Mouse (Mus musculus) CH12.LX (cell line): ENCODE measurements around the gene D1Ertd622e. TPM values are rescaled to one million over a fixed set of nuclear protein-coding genes. Genes with fewer than 3 reads are reported as not detected.

Source experiments
- DNase-seq: peaks from one replicate; pipeline ENCODE4 v3.0.0-alpha.2; 2013; ENCODE audit errors: extremely low read depth
- H3K27ac ChIP-seq: 2 replicates; pipeline ENCODE4 v1.5.1; 2012; ENCODE audit warnings: low read depth, mild to moderate bottlenecking, control low read depth, moderate library complexity; ENCODE audit not compliant: insufficient read depth
- H3K27me3 ChIP-seq: replicated peaks from 2 replicates; pipeline ENCODE3; 2012; ENCODE audit warnings: inconsistent platforms
- H3K36me3 ChIP-seq, 2 experiments: replicated peaks in 1 of 2; 2 replicates each; pipeline versions ENCODE3 to v1.6.1; 2012; ENCODE audit warnings: inconsistent platforms in 1 of 2, low read length in 1 of 2, mild to moderate bottlenecking in 1 of 2, mixed read lengths in 1 of 2, moderate library complexity in 1 of 2; ENCODE audit not compliant: control insufficient read depth in 1 of 2, insufficient read depth in 1 of 2
- H3K4me1 ChIP-seq, 2 experiments: 2 replicates each; pipeline ENCODE4 v1.6.1; 2012; ENCODE audit warnings: inconsistent platforms in 1 of 2, moderate library complexity in 1 of 2; ENCODE audit not compliant: insufficient read depth in 2 of 2, control insufficient read depth in 1 of 2
- H3K4me2 ChIP-seq: 2 replicates; pipeline ENCODE4 v1.6.1; 2012; ENCODE audit warnings: low read depth, mild to moderate bottlenecking, control low read depth; ENCODE audit not compliant: poor library complexity, insufficient read depth, severe bottlenecking
- H3K4me3 ChIP-seq, 3 experiments: fragments of 150-350 bp in 1 of 3; sonication (generic) in 1 of 3; replicated peaks in 1 of 3; 2 replicates each; pipeline versions ENCODE3 to v1.5.1; 2011 to 2012; ENCODE audit warnings: low read depth in 2 of 3, low read length in 2 of 3, mild to moderate bottlenecking in 2 of 3, moderate library complexity in 2 of 3, control low read depth in 1 of 3, improper control_type of control experiment in 1 of 3, inconsistent platforms in 1 of 3, mixed read lengths in 1 of 3; ENCODE audit not compliant: poor library complexity in 1 of 3
- H3K79me2 ChIP-seq: replicated peaks from 2 replicates; pipeline ENCODE4 v1.6.1; 2012; ENCODE audit warnings: mild to moderate bottlenecking, moderate library complexity; ENCODE audit not compliant: control insufficient read depth, poor library complexity, insufficient read depth, severe bottlenecking; ENCODE audit errors: extremely low read depth
- H3K9ac ChIP-seq: 2 replicates; pipeline ENCODE4 v1.6.1; 2012; ENCODE audit warnings: low read depth, mild to moderate bottlenecking, control low read depth, moderate library complexity; ENCODE audit not compliant: insufficient read depth
- H3K9me3 ChIP-seq: replicated peaks from 2 replicates; pipeline ENCODE3; 2012; ENCODE audit warnings: low read length, inconsistent platforms, mixed read lengths
- CHD2 ChIP-seq: IDR thresholded peaks from 2 replicates; pipeline ENCODE4 v1.6.1; 2011; ENCODE audit warnings: low read length, improper control_type of control experiment
- ELF1 ChIP-seq: IDR thresholded peaks from 2 replicates; pipeline ENCODE4 v1.6.1; 2014; ENCODE audit warnings: low read depth, mild to moderate bottlenecking, inconsistent platforms, low read length, improper control_type of control experiment
- EP300 ChIP-seq: IDR thresholded peaks from 2 replicates; pipeline ENCODE4 v1.6.1; 2011; ENCODE audit warnings: low read length, improper control_type of control experiment
- ETS1 ChIP-seq: conservative IDR thresholded peaks from 2 replicates; pipeline ENCODE4 v1.6.1; 2012; ENCODE audit warnings: low read depth, mild to moderate bottlenecking, inconsistent platforms, low read length, improper control_type of control experiment, moderate library complexity
- IRF4 ChIP-seq: IDR thresholded peaks from 2 replicates; pipeline ENCODE4 v1.6.1; 2014; ENCODE audit warnings: low read depth, mild to moderate bottlenecking, inconsistent platforms, low read length, improper control_type of control experiment
- JUND ChIP-seq: conservative IDR thresholded peaks from 2 replicates; pipeline ENCODE4 v1.6.1; 2011; ENCODE audit warnings: low read depth, low read length, improper control_type of control experiment
- MAFK ChIP-seq: IDR thresholded peaks from 2 replicates; pipeline ENCODE4 v1.6.1; 2011; ENCODE audit warnings: low read length, improper control_type of control experiment; ENCODE audit not compliant: insufficient replicate concordance
- MAX ChIP-seq: IDR thresholded peaks from 2 replicates; pipeline ENCODE4 v1.6.1; 2011; ENCODE audit warnings: low read length, improper control_type of control experiment
- MEF2A ChIP-seq: IDR thresholded peaks from 2 replicates; pipeline ENCODE4 v1.6.1; 2014; ENCODE audit warnings: low read depth, mild to moderate bottlenecking, inconsistent platforms, low read length, improper control_type of control experiment, borderline replicate concordance
- SIN3A ChIP-seq: IDR thresholded peaks from 2 replicates; pipeline ENCODE4 v1.6.1; 2012; ENCODE audit warnings: low read length, improper control_type of control experiment, inconsistent platforms
- SMC3 ChIP-seq: IDR thresholded peaks from 2 replicates; pipeline ENCODE4 v1.6.1; 2011; ENCODE audit warnings: low read depth, low read length, improper control_type of control experiment
- TBP ChIP-seq: conservative IDR thresholded peaks from 2 replicates; pipeline ENCODE4 v1.6.1; 2011; ENCODE audit warnings: low read depth, low read length, improper control_type of control experiment
- USF1 ChIP-seq: IDR thresholded peaks from 2 replicates; pipeline ENCODE4 v1.6.1; 2014; ENCODE audit warnings: low read depth, mild to moderate bottlenecking, inconsistent platforms, low read length, improper control_type of control experiment
- USF2 ChIP-seq: conservative IDR thresholded peaks from 2 replicates; pipeline ENCODE4 v1.6.1; 2011; ENCODE audit warnings: low read depth, low read length, improper control_type of control experiment
- ZKSCAN1 ChIP-seq: IDR thresholded peaks from 2 replicates; pipeline ENCODE4 v1.6.1; 2012; ENCODE audit warnings: low read depth, inconsistent platforms, low read length, improper control_type of control experiment, borderline replicate concordance
- ZNF384 ChIP-seq: IDR thresholded peaks from 2 replicates; pipeline ENCODE4 v1.6.1; 2012; ENCODE audit warnings: low read depth, low read length, improper control_type of control experiment, inconsistent platforms
- dilution Hi-C: fragments of 300-500 bp; cut with MboI; formaldehyde crosslinking; loops from 2 replicates; pipeline ENCODE4 v1.14.3; 2020; ENCODE audit warnings: low sequenced_read_pairs; ENCODE audit not compliant: extremely low pct_unique_long_range_greater_than_20kb, extremely low pct_ligation_motif_present
- in situ Hi-C: fragments of 300-500 bp; cut with MboI; formaldehyde crosslinking; loops from 3 replicates; pipeline ENCODE4 v1.14.3; 2019; ENCODE audit warnings: low sequenced_read_pairs, low pct_ligation_motif_present, low pct_unique_long_range_greater_than_20kb, mixed read lengths
- polyA plus RNA-seq: library from polyadenylated mRNA; unstranded; fragments of >175 nt; gene quantifications from 2 replicates; pipeline ENCODE4 v1.2.1, GENCODE M21; 2012; ENCODE audit warnings: low read depth; ENCODE audit not compliant: insufficient read length
- total RNA-seq, 2 experiments: library from RNA; depleted of rRNA; stranded (reverse); fragments of 300-350 nt in 1 of 2; fragments of >200 nt in 1 of 2; gene quantifications; 2 replicates each; pipeline ENCODE4 v1.2.3; 2012 to 2014

Gene D1Ertd622e
- total and polyA plus RNA-seq, 3 experiments, result 9.0 to 27.3 (median 22.1) TPM

DNA sequence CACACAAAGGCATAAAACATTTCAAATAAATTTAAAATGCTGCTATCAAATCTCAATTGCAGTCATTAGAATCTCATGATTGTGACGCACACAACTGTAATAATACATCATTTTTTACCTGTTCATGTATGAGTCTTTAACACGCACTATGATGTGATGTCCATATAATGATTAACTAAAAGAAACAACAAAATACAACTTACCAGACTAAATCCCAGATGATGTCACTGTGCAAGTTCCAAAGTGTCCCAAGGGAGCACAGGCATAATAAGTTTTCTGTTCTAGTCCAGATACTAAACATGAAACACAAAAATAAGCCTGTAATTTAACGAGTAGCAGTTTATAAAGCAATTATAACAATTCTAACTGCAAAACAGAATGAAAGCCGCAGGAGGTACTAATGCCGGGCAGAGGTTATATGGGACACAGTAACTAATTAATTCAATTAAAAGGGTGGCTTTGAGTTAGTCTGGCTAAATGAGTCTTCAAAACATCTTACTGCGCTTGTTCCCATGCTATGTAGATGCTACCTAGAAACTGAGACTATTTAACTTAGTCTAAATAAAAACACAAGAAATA, 7.4 kb downstream of the D1Ertd622e start:
- DNase-seq, result no peak
- Histone ChIP-seq H3K9ac (no peak overlapping the region), H3K4me3 (no peak overlapping the region), H3K27ac (no peak overlapping the region), H3K79me2 (peaks cover 25% of the 10 kb centered on the region), H3K9me3 (no peaks in the 10 kb centered on the region), H3K27me3 (no peaks in the 10 kb centered on the region), H3K36me3 (peaks cover 0 to 25% of the 10 kb centered on the region in 2 experiments), H3K4me1 (peaks cover 13 to 90% of the 10 kb centered on the region in 2 experiments), H3K4me2 (no peak overlapping the region)
- dilution Hi-C loops (no loop called here), in situ Hi-C loops (no loop called here)
- no peak for TF ChIP-seq MEF2A

GRCm38 (mm10) chr1:97650553-97651123, 11.2 kb downstream of the D1Ertd622e start:
- Histone ChIP-seq H3K4me2 (peak overlapping the region; percentile 75), H3K9me3 (peaks cover 2% of the 10 kb centered on the region), H3K4me3 (peak overlapping the region in 1 of 3 experiments; percentile 18), H3K27ac (peak overlapping the region; percentile 57), H3K27me3 (no peaks in the 10 kb centered on the region), H3K79me2 (peaks cover 8% of the 10 kb centered on the region), H3K36me3 (peaks cover 9 to 54% of the 10 kb centered on the region in 2 experiments), H3K4me1 (peaks cover 7 to 75% of the 10 kb centered on the region in 2 experiments), H3K9ac (peak overlapping the region; percentile 53)
- TF ChIP-seq MAFK (no peak), ETS1 (no peak), MAX (no peak), JUND (no peak), CHD2 (no peak), ELF1 (no peak), ZNF384 (no peak), ZKSCAN1 (no peak), SIN3A (no peak), TBP (no peak), EP300 (no peak), USF1 (no peak), USF2 (no peak), IRF4 (no peak), SMC3 (no peak)
- DNase-seq, result no peak
- dilution Hi-C loops (no loop called here), in situ Hi-C loops (no loop called here)
